Mouse (Mus musculus): ENCODE measurements at regions not wholly inside any gene's neighbourhood (a gene's known extent, or its start where the extent isn't known, plus 50 kb on each side); places are given as distances from the start of the nearest gene placed in this dataset.

DNA sequence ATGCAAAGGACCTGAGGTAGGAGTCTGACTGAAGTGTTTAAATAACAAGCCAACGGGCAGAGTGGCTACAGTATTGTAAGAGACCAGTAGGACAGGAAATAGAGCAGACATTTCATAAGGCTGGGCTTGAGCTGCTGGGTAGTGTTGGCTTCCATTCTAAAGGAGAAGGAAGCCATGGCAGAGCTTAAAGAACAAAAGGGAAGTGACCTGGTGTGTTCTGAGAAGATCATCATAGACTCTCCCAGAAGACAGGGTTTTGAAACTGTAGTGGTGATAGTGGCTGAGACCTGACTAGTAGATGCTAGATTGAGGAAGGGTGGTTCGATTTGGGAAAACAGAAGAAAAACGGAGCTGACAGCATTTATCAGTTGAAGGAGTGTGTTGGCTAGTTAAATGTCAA, 514.1 kb upstream of the Zfp462 start:
- CTCF ChIA-PET, result no interaction called here

GRCm38 (mm10) chr4:54460596-54460995, 484.3 kb upstream of the Zfp462 start:
- CTCF ChIA-PET, result no interaction called here

DNA sequence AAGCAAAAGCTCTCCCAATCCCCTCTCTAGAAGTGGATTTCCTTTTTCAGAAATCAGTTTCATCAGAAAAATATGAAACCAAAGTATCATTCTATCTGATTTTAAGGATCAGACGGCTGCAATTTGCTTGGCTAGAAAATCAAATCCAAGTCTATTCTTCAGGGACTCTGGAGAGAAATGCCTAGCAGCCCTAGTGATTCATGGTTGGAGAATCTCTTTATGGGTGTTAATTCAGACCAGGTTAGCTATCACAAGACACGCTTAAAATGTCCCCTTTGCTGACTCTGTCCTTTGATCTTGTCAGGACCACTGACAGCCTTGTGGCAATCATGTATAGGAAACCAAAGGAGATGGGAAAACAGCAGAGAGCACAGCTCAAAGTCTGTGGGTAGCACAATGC, 475.7 kb upstream of the Zfp462 start:
- CTCF ChIA-PET, result no interaction called here

GRCm38 (mm10) chr4:54470022-54471008, 474.5 kb upstream of the Zfp462 start:
- CTCF ChIA-PET, result no interaction called here

GRCm38 (mm10) chr4:54471009-54471408, 473.8 kb upstream of the Zfp462 start:
- CTCF ChIA-PET, result no interaction called here

GRCm38 (mm10) chr4:54481766-54482165, 463.1 kb upstream of the Zfp462 start:
- CTCF ChIA-PET, result interaction anchor here (0.8 kb wide), 1 partner anchor 25 kb away, joined by 3 read pairs; no protein-coding TSS in a partner anchor

GRCm38 (mm10) chr4:54493074-54493473, 451.8 kb upstream of the Zfp462 start:
- CTCF ChIA-PET, result no interaction called here

DNA sequence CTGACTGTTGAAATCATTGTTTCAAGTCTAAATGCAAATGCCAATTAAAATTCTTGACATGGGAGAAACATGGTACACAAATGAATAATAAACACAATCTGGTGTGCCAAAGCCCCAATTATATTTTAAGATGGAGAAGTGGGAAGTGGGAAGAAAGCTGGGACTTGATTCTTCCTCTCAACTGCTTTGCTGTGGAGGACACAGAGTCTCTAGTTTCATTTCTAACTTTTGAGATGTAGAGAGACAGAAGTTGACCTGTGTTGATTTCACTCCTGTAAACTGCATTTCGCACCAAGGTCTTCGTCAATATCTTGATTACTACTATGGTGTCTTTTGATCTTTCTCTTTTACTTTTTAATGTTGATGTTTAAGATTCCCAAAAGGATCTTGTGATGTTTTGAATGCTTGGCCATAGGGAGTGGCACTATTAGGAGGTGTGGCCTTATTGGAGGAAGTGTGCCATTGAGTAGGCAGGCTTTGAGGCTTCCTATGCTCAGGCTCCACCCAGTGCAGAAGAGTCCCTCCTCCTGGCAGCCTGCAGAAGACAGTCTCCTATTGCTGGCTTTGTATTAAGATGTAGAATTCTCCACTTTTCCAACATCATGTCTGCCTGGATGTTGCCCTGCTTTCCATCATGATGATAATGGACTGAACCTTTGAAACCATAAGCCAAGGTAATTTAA, 447.4 kb upstream of the Zfp462 start:
- CTCF ChIA-PET, result no interaction called here

DNA sequence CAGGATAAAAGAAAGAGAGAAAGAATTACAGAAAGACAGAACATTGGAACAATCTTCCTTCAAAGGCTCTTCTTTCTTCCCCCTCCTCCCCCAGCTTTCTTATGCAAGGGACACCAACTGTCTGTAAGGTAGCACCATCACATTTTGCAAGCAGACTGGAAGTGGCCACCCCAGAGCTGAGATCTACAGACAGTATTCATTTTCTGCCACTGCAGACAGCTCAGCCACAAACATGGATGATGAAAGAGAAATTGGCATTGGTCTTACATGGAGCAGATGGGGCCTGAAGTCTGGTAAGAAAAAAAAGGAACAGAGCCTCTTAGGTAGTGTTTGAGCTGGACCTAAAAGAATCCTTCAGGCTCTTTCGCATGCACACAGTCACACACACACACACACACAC, 428.9 kb upstream of the Zfp462 start:
- CTCF ChIA-PET, result interaction anchor here (0.7 kb wide), 1 partner anchor 14 kb away, joined by 13 read pairs; no protein-coding TSS in a partner anchor

- CTCF ChIA-PET, result no interaction called here
These were observed 421.6 kb upstream of the Zfp462 start for GRCm38 (mm10) chr4:54523283-54523682.

DNA sequence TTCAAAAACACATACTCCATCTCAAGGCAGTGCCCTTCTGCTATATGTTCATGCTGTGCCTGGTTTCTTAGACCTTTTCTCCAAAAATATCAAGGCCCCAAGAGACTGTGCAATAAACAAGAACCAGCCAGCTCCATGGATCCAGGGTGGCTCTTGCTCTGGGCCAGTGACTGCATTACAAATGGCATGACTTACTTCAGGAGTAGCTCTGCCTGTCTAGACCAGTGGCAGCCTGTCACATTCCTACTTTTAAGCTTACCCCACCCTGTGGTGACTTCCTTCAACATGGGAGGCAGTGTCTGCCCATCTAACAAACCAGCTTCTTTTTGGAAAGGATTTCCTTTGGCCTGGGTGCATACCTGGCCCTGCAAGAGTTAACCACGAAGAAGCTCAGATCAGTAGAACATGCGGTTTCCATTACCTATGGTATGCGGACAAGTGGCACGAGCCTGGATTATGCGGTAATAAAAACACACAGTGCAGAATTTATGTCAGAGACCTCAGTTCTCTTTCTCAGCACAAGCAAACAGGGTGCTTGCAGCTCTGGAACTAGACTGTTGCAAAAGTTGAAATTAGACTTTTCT, 418.8 kb upstream of the Zfp462 start:
- CTCF ChIA-PET, result no interaction called here

DNA sequence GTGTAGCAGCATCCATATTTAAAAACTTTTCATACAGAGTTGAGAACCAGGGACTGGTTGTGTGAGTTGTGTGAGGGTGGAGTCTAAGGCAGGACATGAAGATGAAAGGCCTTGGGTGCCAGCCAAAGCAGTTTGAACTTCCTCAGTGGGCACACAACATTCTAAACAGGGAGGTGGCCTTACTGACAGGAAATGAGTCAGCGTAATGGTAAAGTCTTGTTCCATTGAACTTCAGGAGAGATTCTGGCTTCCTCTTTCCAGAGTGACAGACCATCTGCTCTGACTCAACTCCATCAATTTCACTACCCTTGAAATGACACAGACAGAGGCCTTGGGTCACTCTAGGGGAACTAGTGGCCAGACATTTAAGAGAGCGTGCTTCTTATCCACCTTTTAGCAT, 417.2 kb upstream of the Zfp462 start:
- CTCF ChIA-PET, result no interaction called here

GRCm38 (mm10) chr4:54531739-54532138, 413.1 kb upstream of the Zfp462 start:
- CTCF ChIA-PET, result no interaction called here

DNA sequence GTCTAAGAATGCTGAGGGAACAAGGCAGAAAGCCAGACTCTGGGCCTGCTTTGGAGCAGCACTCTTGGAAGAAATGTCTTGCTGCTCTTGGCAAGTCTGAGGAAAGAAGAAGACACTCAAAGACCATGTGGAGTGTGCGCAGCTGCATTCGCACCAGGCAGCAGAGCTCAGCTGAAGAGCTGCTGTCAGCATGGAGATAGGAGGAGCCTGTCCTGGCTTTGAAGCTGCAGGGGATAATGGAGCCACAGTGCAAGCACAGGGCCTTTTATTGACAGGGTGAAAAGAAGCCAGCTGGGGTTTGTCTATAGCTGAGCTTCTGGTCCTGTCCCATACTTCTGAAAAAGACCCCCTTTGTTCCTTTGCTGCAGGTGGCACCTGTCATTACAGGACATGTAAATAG, 411.0 kb upstream of the Zfp462 start:
- CTCF ChIA-PET, result no interaction called here

DNA sequence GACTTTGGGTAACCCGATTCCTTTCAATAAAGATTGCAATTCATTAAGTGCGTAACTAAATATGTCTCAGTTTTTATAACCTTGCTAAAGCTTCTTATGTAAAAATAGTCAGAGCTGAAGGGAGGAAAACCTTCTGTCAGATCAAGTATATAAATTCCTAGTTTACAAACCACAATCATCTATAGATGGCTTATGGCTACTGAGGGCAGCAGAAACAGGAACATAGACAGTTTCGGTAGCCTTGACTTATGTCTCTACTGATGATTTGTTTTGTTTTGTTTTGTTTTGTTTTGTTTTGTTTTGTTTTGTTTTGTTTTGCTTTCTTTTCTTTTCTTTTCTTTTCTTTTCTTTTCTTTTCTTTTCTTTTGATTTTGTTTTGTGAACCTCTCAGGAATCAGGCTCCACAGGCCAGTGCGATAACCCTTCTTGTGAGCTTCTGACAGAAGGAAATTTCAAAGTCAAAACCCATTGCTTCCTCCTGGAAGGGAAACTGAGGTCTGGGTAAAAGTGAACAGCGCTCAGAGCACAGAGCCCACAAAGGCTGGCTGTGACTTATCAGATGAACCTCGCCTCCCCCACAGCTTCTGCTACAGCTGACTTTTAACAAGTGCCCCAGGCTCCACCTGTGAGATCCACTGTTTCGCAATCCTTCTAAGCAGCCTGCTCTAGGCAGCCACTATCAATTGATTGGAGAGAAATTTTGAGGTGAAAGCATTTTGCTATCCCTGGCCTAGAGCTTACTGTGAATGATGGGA, 391.8 kb upstream of the Zfp462 start:
- CTCF ChIA-PET, result interaction anchor here (0.8 kb wide), 1 partner anchor 28 kb away, joined by 3 read pairs; no protein-coding TSS in a partner anchor

DNA sequence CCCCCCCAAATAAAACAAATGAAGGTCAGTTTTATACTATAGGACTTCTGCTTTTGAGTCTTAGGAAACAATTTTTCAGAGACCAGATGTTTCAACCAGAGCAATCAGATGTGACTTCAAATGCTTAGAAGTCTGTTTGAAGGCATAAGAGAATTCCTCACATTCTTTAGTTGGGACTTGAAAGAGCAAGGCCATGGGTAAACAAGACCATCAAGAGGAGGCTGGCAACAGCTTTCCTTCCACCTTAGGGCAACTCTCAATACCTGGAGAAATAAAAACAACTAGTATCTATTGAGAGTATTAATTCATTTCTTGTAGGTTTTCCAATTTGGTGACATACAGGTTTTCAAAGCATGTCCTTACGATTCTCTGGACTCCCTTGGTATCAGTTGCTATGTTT, 381.8 kb upstream of the Zfp462 start:
- CTCF ChIA-PET, result no interaction called here

DNA sequence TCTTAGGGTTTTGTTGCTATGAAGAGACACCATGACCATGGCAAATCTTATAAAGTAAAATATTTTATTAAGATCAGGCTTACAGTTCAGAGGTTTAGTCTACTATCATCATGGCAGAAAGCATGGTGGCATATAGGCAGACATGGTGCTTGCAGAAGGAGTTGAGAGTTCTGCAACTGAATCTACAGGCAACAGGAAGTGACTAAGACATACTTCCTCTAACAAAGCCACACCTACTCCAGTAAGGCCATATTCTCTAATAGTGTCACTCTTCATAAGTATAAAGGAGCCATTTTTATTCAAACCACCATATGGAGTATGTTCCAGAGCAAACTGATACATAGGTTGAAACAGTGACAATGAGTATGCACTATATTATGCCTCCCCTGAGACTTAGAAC, 371.7 kb upstream of the Zfp462 start:
- CTCF ChIA-PET, result no interaction called here

GRCm38 (mm10) chr4:54587197-54587596, 357.7 kb upstream of the Zfp462 start:
- CTCF ChIA-PET, result no interaction called here

DNA sequence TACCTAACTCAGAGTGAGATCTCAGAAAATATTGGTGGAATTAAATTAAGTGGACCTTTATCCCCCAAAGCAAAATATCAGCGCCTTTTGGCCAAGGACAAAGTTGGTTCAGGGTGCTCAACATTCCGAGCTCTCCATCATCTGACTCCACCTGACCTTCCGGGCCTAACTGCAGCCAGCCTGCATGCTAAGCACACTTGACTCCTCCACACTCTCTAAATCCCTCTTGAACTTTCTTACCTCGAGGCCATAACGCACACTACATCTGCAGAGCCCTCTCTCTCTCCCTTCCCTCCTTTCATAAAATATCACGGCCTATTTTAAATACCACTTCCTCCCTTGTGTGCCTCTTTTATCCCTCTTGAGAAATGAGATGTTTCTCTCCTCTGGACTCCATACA, 356.1 kb upstream of the Zfp462 start:
- CTCF ChIA-PET, result no interaction called here

DNA sequence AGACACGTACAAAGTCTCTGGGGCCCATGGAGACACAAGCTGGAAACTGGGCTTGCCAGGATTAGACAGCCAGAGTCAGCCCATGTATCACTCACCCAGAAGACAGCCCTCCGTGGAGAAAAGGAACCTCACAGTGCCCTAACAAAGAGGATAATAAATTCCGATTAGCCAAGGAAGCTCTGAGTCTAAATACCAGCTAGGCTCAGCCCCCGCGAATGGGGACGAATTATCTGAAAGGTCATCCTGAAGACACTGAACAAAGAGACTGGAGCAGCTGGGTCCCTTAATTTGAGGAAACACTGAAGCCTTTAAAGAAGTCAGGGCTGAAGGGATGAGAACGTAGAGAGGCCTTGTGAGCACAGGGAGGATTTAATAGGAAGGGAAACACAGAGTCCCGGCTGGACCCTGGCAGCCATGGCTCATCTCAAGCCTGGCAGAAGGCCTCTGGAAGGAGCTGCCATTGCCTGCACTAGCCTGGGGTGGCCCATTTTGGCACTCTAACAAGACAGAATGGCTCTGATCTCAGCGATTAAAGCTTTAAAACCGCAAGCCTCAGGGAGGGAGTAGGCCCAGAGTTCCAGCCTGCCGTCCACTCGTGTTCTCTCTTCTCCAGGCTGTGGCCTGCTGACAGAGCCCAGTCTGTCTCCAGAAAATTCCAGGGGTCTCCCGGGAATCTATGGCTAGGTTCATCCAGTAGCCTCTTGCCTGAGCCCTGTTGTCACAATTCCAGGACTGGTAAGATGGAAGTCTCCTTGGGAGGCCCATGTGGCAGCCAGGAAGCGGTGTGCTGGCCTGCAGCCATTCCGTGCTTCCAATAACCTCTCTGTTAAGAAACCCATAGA, 343.0 kb upstream of the Zfp462 start:
- CTCF ChIA-PET, result no interaction called here

Data from spleen, embryonic (tissue).